Mouse (Mus musculus): ENCODE data around the gene Bola3. TPM values are rescaled to one million over a fixed set of nuclear protein-coding genes. Genes with fewer than 3 reads are reported as not detected.

The Bola3 gene
- 10 to 100 TPM; 49.3 to 54.3 TPM for total RNA-seq (2021)
- long read RNA-seq, experiment 1, transcript Bola3-207 (4 exons, 2,312 nt), result major isoform, 33 of 39 reads
- long read RNA-seq, experiment 1, partial matches to known transcripts, result 0 of 39 reads
- long read RNA-seq, experiment 1, other reads (novel, unspliced or antisense), result 5 of 39 reads
- long read RNA-seq, experiment 2, transcript Bola3-207 (4 exons, 2,312 nt), result major isoform, 25 of 28 reads
- long read RNA-seq, experiment 2, partial matches to known transcripts, result 1 of 28 reads
- long read RNA-seq, experiment 2, other reads (novel, unspliced or antisense), result 1 of 28 reads

- no peak for DNase-seq (ENCODE audit: extremely low spot score in 1 of 2, low spot score in 2 of 2)
- intact Hi-C loops (cut with DNase I), result no loop called here
- H3K27ac ChIP-seq, result peak within 1 kb of the TSS; percentile 93
- TF ChIP-seq CTCF (IDR thresholded peaks at IDR 0.05), result no peak
- peak within 1 kb of the TSS; percentile 83 for H3K4me3 ChIP-seq
Observed at GRCm38 (mm10) chr6:83348873-83349272, at the start of gene Bola3. Bola3 (plus strand) TSS chr6:83349147.

- intact Hi-C loops (cut with DNase I), result no loop called here
- no peak overlapping the region for H3K27ac ChIP-seq
- DNase-seq (ENCODE audit: extremely low spot score in 1 of 2, low spot score in 2 of 2), result no peak
- H3K4me3 ChIP-seq, result no peak overlapping the region
- no peak for TF ChIP-seq CTCF (IDR thresholded peaks at IDR 0.05)
Observed at GRCm38 (mm10) chr6:83300447-83301229, 48.3 kb upstream of the Bola3 start.

GRCm38 (mm10) chr6:83301294-83301693 is 47.7 kb upstream of the Bola3 start:
- no peak overlapping the region for H3K27ac ChIP-seq
- no peak overlapping the region for H3K4me3 ChIP-seq
- DNase-seq (ENCODE audit: extremely low spot score in 1 of 2, low spot score in 2 of 2), result no peak
- intact Hi-C loops (cut with DNase I), result no loop called here
- no peak for TF ChIP-seq CTCF (IDR thresholded peaks at IDR 0.05)

GRCm38 (mm10) chr6:83302264-83302663 is 46.7 kb upstream of the Bola3 start:
- intact Hi-C loops (cut with DNase I), result no loop called here
- no peak for TF ChIP-seq CTCF (IDR thresholded peaks at IDR 0.05)
- Histone ChIP-seq H3K27ac (no peak overlapping the region), H3K4me3 (no peak overlapping the region)
- no peak for DNase-seq (ENCODE audit: extremely low spot score in 1 of 2, low spot score in 2 of 2)

DNA sequence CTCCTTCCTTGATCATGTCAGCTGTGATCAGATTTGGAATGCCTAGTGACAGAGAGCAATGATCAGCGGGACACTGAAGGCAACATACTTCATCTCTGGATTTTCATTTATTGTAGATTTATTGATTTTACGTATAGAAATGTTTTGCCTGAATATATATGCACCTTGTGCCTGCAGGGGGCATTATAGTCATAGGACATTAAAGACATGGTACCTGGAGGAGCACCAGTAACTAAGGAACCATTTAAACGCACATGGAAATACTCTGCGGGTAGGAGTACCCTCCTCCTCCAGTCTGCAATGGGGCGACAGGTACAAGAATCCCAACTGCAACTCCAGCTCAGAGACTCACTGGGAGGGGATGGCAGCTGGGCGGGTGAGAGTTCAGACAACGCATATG is 39.9 kb upstream of the Bola3 start:
- H3K27ac ChIP-seq, result no peak overlapping the region
- TF ChIP-seq CTCF (IDR thresholded peaks at IDR 0.05), result no peak; the same call in none of the 2 replicates
- intact Hi-C loops (cut with DNase I), result no loop called here
- no peak overlapping the region for H3K4me3 ChIP-seq
- no peak for DNase-seq (ENCODE audit: extremely low spot score in 1 of 2, low spot score in 2 of 2)

DNA sequence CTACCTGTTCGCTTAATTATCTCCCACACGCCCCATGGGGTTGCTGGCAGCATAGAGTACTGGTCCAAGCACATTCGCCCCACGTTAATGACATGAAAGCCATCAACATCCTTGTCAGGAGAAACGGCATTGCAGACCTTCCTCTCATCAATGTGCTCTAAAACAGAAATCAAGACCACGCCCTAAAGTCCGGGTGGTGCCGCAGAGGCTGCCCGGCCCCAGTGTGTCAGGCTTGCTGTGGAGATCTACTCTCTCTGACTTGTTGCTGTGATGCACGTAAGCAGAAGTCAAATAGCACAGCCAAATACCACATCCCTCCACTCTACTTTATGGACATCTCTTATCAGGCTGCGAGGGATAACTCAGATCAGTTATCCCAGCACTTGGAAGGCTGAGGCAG is 37.7 kb upstream of the Bola3 start:
- no peak overlapping the region for H3K4me3 ChIP-seq
- no peak for TF ChIP-seq CTCF (IDR thresholded peaks at IDR 0.05)
- intact Hi-C loops (cut with DNase I), result no loop called here
- no peak for DNase-seq (ENCODE audit: extremely low spot score in 1 of 2, low spot score in 2 of 2)
- H3K27ac ChIP-seq, result no peak overlapping the region

- intact Hi-C loops (cut with DNase I), result no loop called here
- H3K4me3 ChIP-seq, result no peak overlapping the region
- H3K27ac ChIP-seq, result no peak overlapping the region
- DNase-seq (ENCODE audit: extremely low spot score in 1 of 2, low spot score in 2 of 2), result no peak
- TF ChIP-seq CTCF (IDR thresholded peaks at IDR 0.05), result no peak
Observed at GRCm38 (mm10) chr6:83312021-83312420, 36.9 kb upstream of the Bola3 start.

DNA sequence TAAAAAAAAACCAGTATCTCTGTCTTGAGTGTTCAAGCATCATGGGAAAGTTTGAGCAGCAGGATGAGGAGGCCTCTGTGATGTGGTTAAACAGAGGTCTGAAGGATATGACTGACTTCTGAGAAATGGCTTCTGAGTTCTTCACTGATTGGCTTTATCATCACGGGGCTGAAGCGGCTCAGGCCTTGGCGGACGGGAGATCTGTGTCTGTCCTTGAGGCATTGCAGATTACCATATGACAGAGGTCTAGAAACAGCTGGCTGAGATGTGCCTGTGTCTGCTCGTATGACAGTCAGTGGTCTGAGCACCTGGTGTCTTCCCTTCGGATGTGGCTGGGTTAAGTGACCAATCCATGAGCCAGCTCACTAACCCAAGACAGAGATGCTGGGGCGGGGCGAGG is 36.4 kb upstream of the Bola3 start:
- TF ChIP-seq CTCF (IDR thresholded peaks at IDR 0.05), result no peak
- DNase-seq (ENCODE audit: extremely low spot score in 1 of 2, low spot score in 2 of 2), result no peak
- Histone ChIP-seq H3K27ac (no peak overlapping the region), H3K4me3 (no peak overlapping the region)
- intact Hi-C loops (cut with DNase I), result no loop called here

DNA sequence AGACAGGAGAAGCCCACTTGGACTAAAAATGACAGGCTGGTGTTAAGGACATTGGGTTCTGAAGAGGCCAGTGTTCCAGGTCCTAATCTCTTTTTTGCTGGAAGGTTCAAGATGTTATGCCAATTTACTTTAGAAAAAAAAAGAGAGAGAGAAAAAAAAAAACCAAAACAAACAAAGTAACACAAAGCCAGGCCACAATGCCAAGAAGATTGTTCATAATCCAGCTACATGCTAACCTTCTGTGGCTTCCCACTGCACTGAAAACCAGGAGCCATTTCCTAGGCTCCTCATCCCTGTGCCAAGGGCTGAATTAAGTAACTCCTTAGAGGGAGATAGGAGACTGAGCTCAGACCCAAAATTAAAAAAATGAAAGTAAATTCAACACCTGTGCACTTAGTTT is 33.7 kb upstream of the Bola3 start:
- Histone ChIP-seq H3K27ac (no peak overlapping the region), H3K4me3 (no peak overlapping the region)
- DNase-seq (ENCODE audit: extremely low spot score in 1 of 2, low spot score in 2 of 2), result no peak
- no peak for TF ChIP-seq CTCF (IDR thresholded peaks at IDR 0.05)
- intact Hi-C loops (cut with DNase I), result no loop called here

GRCm38 (mm10) chr6:83316022-83316421 is 32.9 kb upstream of the Bola3 start:
- Histone ChIP-seq H3K27ac (no peak overlapping the region), H3K4me3 (no peak overlapping the region)
- intact Hi-C loops (cut with DNase I), result loop anchor here (2.0 kb wide), 1 partner anchor 101 kb away; no protein-coding TSS in a partner anchor
- peak in 1 of 2 experiments; percentile 14 for DNase-seq (ENCODE audit: extremely low spot score in 1 of 2, low spot score in 2 of 2)
- TF ChIP-seq CTCF (IDR thresholded peaks at IDR 0.05), result no peak

DNA sequence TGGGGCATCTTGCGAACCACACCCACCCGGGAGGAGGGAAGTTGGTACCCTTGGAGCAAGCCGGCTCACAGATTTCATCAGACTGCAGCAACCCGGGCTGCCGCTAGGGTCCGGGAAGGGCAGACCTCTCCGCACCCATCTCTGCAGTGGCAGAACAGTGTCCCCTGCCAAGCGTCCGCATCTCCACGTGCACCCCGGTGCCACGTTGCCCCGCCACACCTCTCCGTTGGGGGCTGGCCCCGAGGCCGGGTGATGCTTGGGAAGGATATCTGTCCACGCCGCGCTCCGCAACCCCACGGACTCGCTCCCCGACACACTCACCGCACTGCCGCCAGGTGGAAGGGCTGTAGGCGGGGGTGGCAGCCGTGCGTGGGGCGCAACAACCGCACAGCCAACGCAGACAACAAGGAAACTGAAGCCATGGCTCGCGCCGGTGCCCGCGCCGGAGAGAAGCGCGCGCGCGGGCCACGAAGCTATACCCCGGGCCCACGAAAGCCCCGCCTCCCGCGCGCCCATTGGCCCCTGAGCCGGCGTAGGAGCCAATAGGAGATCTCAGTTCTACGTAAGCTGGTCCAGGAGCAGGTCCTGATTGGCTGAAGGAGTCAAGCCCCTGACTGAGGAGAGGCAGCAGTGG is 31.7 kb upstream of the Bola3 start:
- peak; percentile 90 for DNase-seq (ENCODE audit: extremely low spot score in 1 of 2, low spot score in 2 of 2)
- TF ChIP-seq CTCF (IDR thresholded peaks at IDR 0.05), result peak; percentile 80
- intact Hi-C loops (cut with DNase I), result loop anchor here (2.0 kb wide), 1 partner anchor 102 kb away; no protein-coding TSS in a partner anchor
- Histone ChIP-seq H3K4me3 (peak overlapping the region; percentile 99), H3K27ac (peak overlapping the region; percentile 67)

- no peak for TF ChIP-seq CTCF (IDR thresholded peaks at IDR 0.05)
- no peak for DNase-seq (ENCODE audit: extremely low spot score in 1 of 2, low spot score in 2 of 2)
- Histone ChIP-seq H3K27ac (no peak overlapping the region), H3K4me3 (no peak overlapping the region)
- intact Hi-C loops (cut with DNase I), result loop anchor here (10.0 kb wide), 1 partner anchor 453 kb away; the partner anchor contains the start of gene Tex261
Observed at GRCm38 (mm10) chr6:83321927-83322326, 27.0 kb upstream of the Bola3 start.
